Mouse (Mus musculus): Measurements from ENCODE around the gene Trim28. TPM values are rescaled to one million over a fixed set of nuclear protein-coding genes. Genes with fewer than 3 reads are reported as not detected.

The Trim28 gene
- total and polyA plus RNA-seq, 2 experiments from 2014 or later = 190 to 650 TPM

DNA sequence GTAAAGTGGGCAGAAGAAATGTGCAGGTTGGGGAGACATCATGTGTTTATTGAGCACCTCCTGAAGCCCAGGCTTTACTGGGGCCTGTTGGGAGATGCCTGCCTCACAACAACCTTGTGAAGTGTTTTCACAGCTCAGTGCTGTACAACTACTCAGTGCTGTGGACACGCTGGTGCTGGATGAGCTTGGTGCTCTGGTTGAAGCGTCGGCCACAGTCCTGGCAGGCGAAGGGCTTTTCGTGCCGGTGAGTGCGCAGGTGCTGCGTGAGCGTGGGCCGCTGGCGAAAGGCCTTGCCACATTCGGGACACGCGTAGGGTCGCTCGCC, 44.2 kb downstream of the Trim28 start:
- 41% methylated on average over 16 of the region's 16 CpGs for WGBS
- Histone ChIP-seq H3K4me3 (ENCODE audit: low read depth, low read length) (peak overlapping the region; percentile 39), H3K4me1 (ENCODE audit: insufficient read depth, low read length) (peaks cover 7% of the 10 kb centered on the region; the same call in 1 of the 2 replicates), H3K27ac (ENCODE audit: low read depth, low read length) (peak overlapping the region; percentile 65), H3K36me3 (ENCODE audit: insufficient read depth, low read length) (no peaks in the 10 kb centered on the region), H3K9me3 (ENCODE audit: low read length) (no peaks in the 10 kb centered on the region), H3K9ac (replicated peaks; ENCODE audit: low read length, poor library complexity, severe bottlenecking) (peak overlapping the region; percentile 72), H3K4me2 (ENCODE audit: low read depth, low read length, poor library complexity, severe bottlenecking) (peak overlapping the region; percentile 65), H3K27me3 (ENCODE audit: insufficient read depth, low read length) (peaks cover 10% of the 10 kb centered on the region; the same call in 1 of the 2 replicates)
- no peak for TF ChIP-seq CTCF (IDR thresholded peaks at IDR 0.05)
- ATAC-seq (ENCODE audit: low FRiP score) = no peak
- no peak for DNase-seq (ENCODE audit: low spot score)

GRCm38 (mm10) chr7:13043445-13044253, 44.7 kb downstream of the Trim28 start:
- H3K27me3 ChIP-seq (ENCODE audit: insufficient read depth, low read length) = peaks cover 10% of the 10 kb centered on the region; the same call in 1 of the 2 replicates

GRCm38 (mm10) chr7:13044254-13044625, 45.3 kb downstream of the Trim28 start:
- peak overlapping the region; percentile 65 for H3K4me2 ChIP-seq (ENCODE audit: low read depth, low read length, poor library complexity, severe bottlenecking)
- H3K27ac ChIP-seq (ENCODE audit: low read depth, low read length) = peak overlapping the region; percentile 65
- 3% methylated on average over 23 of the region's 23 CpGs for WGBS
- no peak for TF ChIP-seq CTCF (IDR thresholded peaks at IDR 0.05)
- peak overlapping the region; percentile 72 for H3K9ac ChIP-seq (replicated peaks; ENCODE audit: low read length, poor library complexity, severe bottlenecking)
- H3K4me1 ChIP-seq (ENCODE audit: insufficient read depth, low read length) = 0 out of 2 replicates have a peak, but pooled peaks cover 1% of the 10 kb centered on the region
- peaks cover 10% of the 10 kb centered on the region; the same call in 1 of the 2 replicates for H3K27me3 ChIP-seq (ENCODE audit: insufficient read depth, low read length)
- DNase-seq (ENCODE audit: low spot score) = no peak
- H3K4me3 ChIP-seq (ENCODE audit: low read depth, low read length) = peak overlapping the region; percentile 39
- H3K9me3 ChIP-seq (ENCODE audit: low read length) = no peaks in the 10 kb centered on the region
- ATAC-seq (ENCODE audit: low FRiP score) = peak; percentile 11
- no peaks in the 10 kb centered on the region for H3K36me3 ChIP-seq (ENCODE audit: insufficient read depth, low read length)

More at GRCm38 (mm10) chr7:13043445-13044253, 44.7 kb downstream of the Trim28 start:
- peak overlapping the region; percentile 72 for H3K9ac ChIP-seq (replicated peaks; ENCODE audit: low read length, poor library complexity, severe bottlenecking)
- no peaks in the 10 kb centered on the region for H3K9me3 ChIP-seq (ENCODE audit: low read length)
- H3K4me1 ChIP-seq (ENCODE audit: insufficient read depth, low read length) = peaks cover 7% of the 10 kb centered on the region; the same call in 1 of the 2 replicates
- 3% methylated on average over 87 of the region's 88 CpGs for WGBS
- H3K36me3 ChIP-seq (ENCODE audit: insufficient read depth, low read length) = no peaks in the 10 kb centered on the region
- H3K27ac ChIP-seq (ENCODE audit: low read depth, low read length) = peak overlapping the region; percentile 65
- peak overlapping the region; percentile 65 for H3K4me2 ChIP-seq (ENCODE audit: low read depth, low read length, poor library complexity, severe bottlenecking)
- no peak for TF ChIP-seq CTCF (IDR thresholded peaks at IDR 0.05)
- peak overlapping the region; percentile 39 for H3K4me3 ChIP-seq (ENCODE audit: low read depth, low read length)
- peak; percentile 63 for ATAC-seq (ENCODE audit: low FRiP score)
- DNase-seq (ENCODE audit: low spot score) = peak; percentile 48

GRCm38 (mm10) chr7:13046084-13046483, 47.2 kb downstream of the Trim28 start:
- peaks cover 10% of the 10 kb centered on the region; the same call in 1 of the 2 replicates for H3K27me3 ChIP-seq (ENCODE audit: insufficient read depth, low read length)
- 0 out of 2 replicates have a peak, but pooled peaks have one; percentile 29 for ATAC-seq (ENCODE audit: low FRiP score)
- H3K27ac ChIP-seq (ENCODE audit: low read depth, low read length) = no peak overlapping the region
- H3K36me3 ChIP-seq (ENCODE audit: insufficient read depth, low read length) = no peaks in the 10 kb centered on the region
- peak; percentile 70 for DNase-seq (ENCODE audit: low spot score)
- no peak overlapping the region for H3K4me2 ChIP-seq (ENCODE audit: low read depth, low read length, poor library complexity, severe bottlenecking)
- 3% methylated on average over 2 of the region's 2 CpGs for WGBS
- H3K4me3 ChIP-seq (ENCODE audit: low read depth, low read length) = no peak overlapping the region
- peak; percentile 80 for TF ChIP-seq CTCF (IDR thresholded peaks at IDR 0.05)
- H3K9me3 ChIP-seq (ENCODE audit: low read length) = no peaks in the 10 kb centered on the region
- no peaks in the 10 kb centered on the region for H3K4me1 ChIP-seq (ENCODE audit: insufficient read depth, low read length)
- no peak overlapping the region for H3K9ac ChIP-seq (replicated peaks; ENCODE audit: low read length, poor library complexity, severe bottlenecking)

- Histone ChIP-seq H3K36me3 (ENCODE audit: insufficient read depth, low read length) (no peaks in the 10 kb centered on the region; the same call in 1 of the 2 replicates), H3K27me3 (ENCODE audit: insufficient read depth, low read length) (no peaks in the 10 kb centered on the region), H3K4me1 (ENCODE audit: insufficient read depth, low read length) (peaks cover 5% of the 10 kb centered on the region; the same call in 1 of the 2 replicates), H3K9ac (replicated peaks; ENCODE audit: low read length, poor library complexity, severe bottlenecking) (no peak overlapping the region), H3K27ac (ENCODE audit: low read depth, low read length) (no peak overlapping the region), H3K9me3 (ENCODE audit: low read length) (no peaks in the 10 kb centered on the region), H3K4me3 (ENCODE audit: low read depth, low read length) (no peak overlapping the region), H3K4me2 (ENCODE audit: low read depth, low read length, poor library complexity, severe bottlenecking) (no peak overlapping the region)
- TF ChIP-seq CTCF (IDR thresholded peaks at IDR 0.05) = no peak
- DNase-seq (ENCODE audit: low spot score) (no peak), ATAC-seq (ENCODE audit: low FRiP score) (no peak)
- WGBS = 88% methylated on average over 13 of the region's 13 CpGs
Observed at GRCm38 (mm10) chr7:13053001-13053400, 54.1 kb downstream of the Trim28 start.

DNA sequence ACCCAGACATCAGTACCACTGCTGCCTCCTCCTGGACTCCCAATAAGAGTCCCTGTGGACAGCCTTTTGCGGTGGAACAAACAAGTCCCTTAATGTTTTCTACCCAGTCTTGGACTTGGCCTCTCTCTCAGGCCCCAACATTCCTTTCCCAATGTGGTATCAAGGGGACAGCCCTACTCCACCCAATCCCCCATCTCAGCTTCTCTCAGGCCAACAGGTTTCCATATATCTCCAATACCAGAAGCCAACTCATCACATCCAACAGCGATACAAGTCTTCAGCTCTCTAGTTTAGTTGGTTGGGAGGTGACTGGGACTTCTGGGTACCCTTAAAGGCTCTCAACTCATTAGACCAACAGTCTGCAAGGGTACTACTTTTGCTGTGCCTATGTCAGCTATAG, 54.6 kb downstream of the Trim28 start:
- peak overlapping the region; percentile 81; the same call in 1 of the 2 replicates for H3K27ac ChIP-seq (ENCODE audit: low read depth, low read length)

More for the DNA sequence above, 54.6 kb downstream of the Trim28 start:
- WGBS = 94% methylated on average over 2 of the region's 2 CpGs
- DNase-seq (ENCODE audit: low spot score) (no peak), ATAC-seq (ENCODE audit: low FRiP score) (no peak)
- Histone ChIP-seq H3K4me3 (ENCODE audit: low read depth, low read length) (peak overlapping the region; percentile 58), H3K4me2 (ENCODE audit: low read depth, low read length, poor library complexity, severe bottlenecking) (peak overlapping the region; percentile 58), H3K9ac (replicated peaks; ENCODE audit: low read length, poor library complexity, severe bottlenecking) (peak overlapping the region; percentile 42), H3K4me1 (ENCODE audit: insufficient read depth, low read length) (peaks cover 5% of the 10 kb centered on the region; the same call in 1 of the 2 replicates), H3K9me3 (ENCODE audit: low read length) (no peaks in the 10 kb centered on the region), H3K27me3 (ENCODE audit: insufficient read depth, low read length) (no peaks in the 10 kb centered on the region), H3K36me3 (ENCODE audit: insufficient read depth, low read length) (no peaks in the 10 kb centered on the region; the same call in 1 of the 2 replicates)
- no peak for TF ChIP-seq CTCF (IDR thresholded peaks at IDR 0.05)

Measured in midbrain, postnatal 0 days (tissue).